Mouse (Mus musculus) embryonic facial prominence, embryonic 14.5 days (tissue): Measurements from ENCODE around the gene Sema4g. TPM values are rescaled to one million over a fixed set of nuclear protein-coding genes. Genes with fewer than 3 reads are reported as not detected.

Experiments used
- ATAC-seq: fragments of 200-750 bp; cut with Nextera tagmentation; 2 replicates; pipeline ENCODE4 v1.8.0; 2017; ENCODE audit warnings: low read depth, moderate number of reproducible peaks, moderate TSS enrichment
- DNase-seq: peaks from one replicate; pipeline ENCODE4 v3.0.0-alpha.2; 2015; ENCODE audit warnings: low spot score
- H3K27ac ChIP-seq: fragments of 300-500 bp; sonication (generic); replicated peaks from 2 replicates; pipeline ENCODE4 v1.5.1; 2014; ENCODE audit warnings: low read depth, mild to moderate bottlenecking, low read length, moderate library complexity
- H3K27me3 ChIP-seq: fragments of 300-500 bp; sonication (generic); replicated peaks from 2 replicates; pipeline ENCODE4 v1.6.1; 2014; ENCODE audit warnings: low read length; ENCODE audit not compliant: control insufficient read depth, insufficient read depth
- H3K36me3 ChIP-seq: fragments of 300-500 bp; sonication (generic); 2 replicates; pipeline ENCODE4 v1.6.1; 2014; ENCODE audit warnings: low read length, mixed read lengths; ENCODE audit not compliant: control insufficient read depth, insufficient read depth
- H3K4me1 ChIP-seq: fragments of 300-500 bp; sonication (generic); 2 replicates; pipeline ENCODE4 v1.6.1; 2014; ENCODE audit warnings: antibody characterized with exemption, low read length; ENCODE audit not compliant: control insufficient read depth, insufficient read depth
- H3K4me2 ChIP-seq: fragments of 300-500 bp; sonication (generic); 2 replicates; pipeline ENCODE4 v1.6.1; 2014; ENCODE audit warnings: low read depth, mild to moderate bottlenecking, low read length, moderate library complexity, mixed read lengths
- H3K4me3 ChIP-seq: fragments of 300-500 bp; sonication (generic); 2 replicates; pipeline ENCODE4 v1.5.1; 2014; ENCODE audit warnings: low read depth, mild to moderate bottlenecking, low read length
- H3K9ac ChIP-seq: fragments of 300-500 bp; sonication (generic); 2 replicates; pipeline ENCODE4 v1.6.1; 2014; ENCODE audit warnings: low read depth, mild to moderate bottlenecking, low read length, moderate library complexity, mixed read lengths
- H3K9me3 ChIP-seq: fragments of 300-500 bp; sonication (generic); 2 replicates; pipeline ENCODE4 v1.6.1; 2016; ENCODE audit warnings: low read length; ENCODE audit not compliant: control insufficient read depth
- WGBS: fragments of 180-500 bp; shearing (Covaris S2); extraction: QIAGEN DNeasy Blood & Tissue Kit; methylation state at CpG from one replicate; pipeline ENCODE4 v1.1.7; 2014; 5-methylcytosine and 5-hydroxymethylcytosine counted together
- polyA plus RNA-seq: library from polyadenylated mRNA; unstranded; fragments of >200 nt; fragmentation: Nextera tagmentation; extraction: Ambion mirVana; gene quantifications from 2 replicates; pipeline ENCODE4 v1.2.1, GENCODE M21; 2014

Gene Sema4g
- polyA plus RNA-seq, 1 experiment from 2014 or later = 2.9 TPM

DNA sequence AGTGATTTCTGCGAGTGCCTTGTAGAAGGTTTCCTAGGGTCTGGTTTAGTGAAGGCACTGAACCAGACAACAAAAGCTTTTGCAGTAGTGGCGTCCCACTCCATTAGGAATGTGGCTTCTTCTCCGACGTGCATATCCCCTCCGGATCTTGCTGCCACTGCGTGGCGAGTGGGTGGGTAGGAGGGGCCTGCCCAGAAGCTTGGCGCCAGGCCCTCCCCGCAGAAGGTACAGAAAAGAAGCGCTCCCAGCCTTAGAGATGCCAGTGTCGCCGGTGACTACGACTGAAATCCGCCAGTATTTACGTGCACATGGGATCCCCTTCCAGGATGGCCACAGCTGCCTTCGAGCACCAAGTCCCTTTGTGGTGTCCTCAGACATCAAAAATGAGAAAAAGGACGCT, 18.1 kb downstream of the Sema4g start:
- DNase-seq (no peak), ATAC-seq (no peak)
- H3K27me3 ChIP-seq = no peaks in the 10 kb centered on the region
- WGBS = 38% methylated on average over 17 of the region's 17 CpGs
- no peaks in the 10 kb centered on the region for H3K9me3 ChIP-seq
- H3K4me1 ChIP-seq = peaks cover 13% of the 10 kb centered on the region
- H3K4me2 ChIP-seq = peak overlapping the region; percentile 95
- H3K36me3 ChIP-seq = peaks cover 55% of the 10 kb centered on the region
- peak overlapping the region; percentile 75 for H3K27ac ChIP-seq
- peak overlapping the region; percentile 90 for H3K4me3 ChIP-seq
- H3K9ac ChIP-seq = peak overlapping the region; percentile 82

DNA sequence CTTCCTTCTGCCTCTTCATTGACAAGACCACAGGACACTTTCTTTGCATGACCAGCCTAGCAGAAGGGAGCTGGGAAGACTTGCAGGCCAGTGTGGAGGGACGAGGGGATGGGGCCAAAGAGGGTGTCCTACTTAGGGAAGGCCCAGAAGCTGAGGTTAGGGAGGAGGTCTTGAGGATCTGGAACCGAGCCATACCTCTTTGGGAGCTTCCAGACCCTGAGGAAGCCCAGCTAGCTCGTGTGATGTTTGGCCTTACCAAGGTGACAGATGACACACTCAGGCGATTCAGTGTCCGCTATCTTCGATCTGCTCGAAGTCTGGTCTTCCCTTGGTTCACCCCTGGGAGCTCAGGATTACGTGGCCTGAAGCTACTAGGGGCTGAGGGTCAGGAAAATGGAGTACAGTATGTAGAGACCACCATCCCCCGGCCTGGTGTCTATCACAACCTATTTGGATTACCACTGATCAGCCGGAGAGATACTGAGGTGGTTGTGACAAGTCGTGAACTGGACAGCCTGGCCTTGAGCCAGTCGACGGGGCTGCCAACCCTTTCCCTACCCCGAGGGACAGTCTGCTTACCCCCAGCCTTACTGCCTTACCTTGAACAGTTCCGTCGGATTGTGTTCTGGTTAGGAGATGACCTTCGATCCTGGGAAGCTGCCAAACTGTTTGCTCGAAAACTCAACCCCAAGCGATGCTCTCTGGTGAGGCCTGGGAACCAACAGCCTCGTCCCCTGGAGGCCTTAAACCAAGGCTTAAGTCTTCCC, 18.7 kb downstream of the Sema4g start:
- ATAC-seq (no peak), DNase-seq (no peak)
- Histone ChIP-seq H3K36me3 (peaks cover 55% of the 10 kb centered on the region), H3K4me3 (peak overlapping the region; percentile 90), H3K4me2 (peak overlapping the region; percentile 95), H3K27me3 (no peaks in the 10 kb centered on the region), H3K9ac (peak overlapping the region; percentile 82), H3K27ac (no peak overlapping the region), H3K9me3 (no peaks in the 10 kb centered on the region), H3K4me1 (peaks cover 13% of the 10 kb centered on the region)
- WGBS = 91% methylated on average over 20 of the region's 20 CpGs

DNA sequence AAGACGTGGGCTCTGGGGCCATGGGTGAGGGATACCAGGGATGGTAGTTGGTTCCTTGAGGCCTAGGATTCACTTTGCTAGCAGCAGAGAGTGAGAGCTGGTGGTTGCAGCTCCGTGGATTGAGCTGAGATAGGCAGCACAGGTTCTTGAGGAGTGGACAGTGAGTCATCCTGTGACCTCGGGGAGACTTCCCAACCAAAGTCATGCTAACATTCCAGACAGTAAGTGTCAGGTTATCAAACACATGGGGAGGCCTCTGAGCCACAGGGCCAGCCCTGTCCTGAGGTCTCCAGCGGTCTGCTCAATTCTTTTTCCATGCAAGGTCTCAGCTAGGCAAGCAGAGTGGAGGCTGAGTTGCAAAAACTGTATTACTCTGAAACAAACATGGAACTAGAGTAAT, 21.7 kb downstream of the Sema4g start:
- Histone ChIP-seq H3K4me1 (peaks cover 25% of the 10 kb centered on the region), H3K27ac (no peak overlapping the region), H3K9ac (no peak overlapping the region), H3K36me3 (peaks cover 34% of the 10 kb centered on the region), H3K9me3 (no peaks in the 10 kb centered on the region), H3K27me3 (no peaks in the 10 kb centered on the region), H3K4me2 (no peak overlapping the region), H3K4me3 (no peak overlapping the region)
- DNase-seq (no peak), ATAC-seq (no peak)
- 87% methylated on average over 4 of the region's 4 CpGs for WGBS

DNA sequence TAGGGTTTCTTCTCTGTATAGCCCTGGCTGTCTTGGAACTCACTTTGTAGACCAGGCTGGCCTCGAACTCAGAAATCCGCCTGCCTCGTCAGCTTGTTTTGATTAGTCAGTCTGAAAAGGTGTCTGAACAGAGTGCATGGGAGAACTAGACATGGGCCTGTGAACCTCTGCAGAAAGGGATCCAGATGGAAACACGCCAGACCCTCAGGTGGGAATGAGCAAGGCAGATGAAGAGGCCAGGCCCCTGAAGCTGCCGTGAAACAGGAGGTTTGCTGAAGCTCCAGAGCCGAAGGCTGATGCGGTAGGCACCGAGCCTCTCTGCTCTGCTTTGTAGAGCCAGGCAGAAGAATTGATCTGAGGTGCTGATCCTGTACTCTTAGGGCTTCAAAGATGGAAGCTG, 23.3 kb downstream of the Sema4g start:
- no peak for ATAC-seq
- no peak for DNase-seq
- H3K36me3 ChIP-seq = peaks cover 34% of the 10 kb centered on the region
- H3K4me3 ChIP-seq = no peak overlapping the region
- 0 out of 2 replicates have a peak overlapping the region, but pooled peaks have one; percentile 99 for H3K27ac ChIP-seq
- peaks cover 22% of the 10 kb centered on the region for H3K4me1 ChIP-seq
- H3K27me3 ChIP-seq = no peaks in the 10 kb centered on the region
- no peak overlapping the region for H3K4me2 ChIP-seq
- 67% methylated on average over 8 of the region's 8 CpGs for WGBS
- H3K9ac ChIP-seq = peak overlapping the region; percentile 38; the same call in 1 of the 2 replicates
- no peaks in the 10 kb centered on the region for H3K9me3 ChIP-seq

DNA sequence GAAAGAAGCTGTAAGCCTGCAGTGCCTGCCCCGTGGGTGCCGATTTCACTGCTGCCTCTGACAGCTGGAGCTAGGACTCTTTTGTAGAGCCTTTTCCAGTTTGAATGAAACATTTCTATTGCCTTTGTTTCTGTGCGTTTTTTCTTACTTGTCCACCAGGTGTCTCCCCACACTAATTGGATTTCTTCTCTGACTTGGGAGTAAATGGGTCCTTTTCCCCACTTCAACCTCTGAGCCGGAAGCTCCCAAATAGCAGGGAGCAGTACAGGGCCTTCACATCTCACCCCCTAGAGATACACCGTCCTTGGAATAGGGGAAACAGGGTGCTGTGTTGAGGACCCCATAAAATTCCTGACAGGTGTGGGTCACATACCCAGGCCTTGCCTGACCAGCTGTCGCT, 23.7 kb downstream of the Sema4g start:
- peaks cover 34% of the 10 kb centered on the region for H3K36me3 ChIP-seq
- peak; percentile 60 for DNase-seq
- no peak for ATAC-seq
- peak overlapping the region; percentile 38; the same call in 1 of the 2 replicates for H3K9ac ChIP-seq
- no peak overlapping the region for H3K4me3 ChIP-seq
- H3K27ac ChIP-seq = peak overlapping the region; percentile 99
- peaks cover 19% of the 10 kb centered on the region for H3K4me1 ChIP-seq
- no peak overlapping the region for H3K4me2 ChIP-seq
- no peaks in the 10 kb centered on the region for H3K27me3 ChIP-seq
- no peaks in the 10 kb centered on the region for H3K9me3 ChIP-seq
- WGBS = 22% methylated on average over 6 of the region's 6 CpGs

DNA sequence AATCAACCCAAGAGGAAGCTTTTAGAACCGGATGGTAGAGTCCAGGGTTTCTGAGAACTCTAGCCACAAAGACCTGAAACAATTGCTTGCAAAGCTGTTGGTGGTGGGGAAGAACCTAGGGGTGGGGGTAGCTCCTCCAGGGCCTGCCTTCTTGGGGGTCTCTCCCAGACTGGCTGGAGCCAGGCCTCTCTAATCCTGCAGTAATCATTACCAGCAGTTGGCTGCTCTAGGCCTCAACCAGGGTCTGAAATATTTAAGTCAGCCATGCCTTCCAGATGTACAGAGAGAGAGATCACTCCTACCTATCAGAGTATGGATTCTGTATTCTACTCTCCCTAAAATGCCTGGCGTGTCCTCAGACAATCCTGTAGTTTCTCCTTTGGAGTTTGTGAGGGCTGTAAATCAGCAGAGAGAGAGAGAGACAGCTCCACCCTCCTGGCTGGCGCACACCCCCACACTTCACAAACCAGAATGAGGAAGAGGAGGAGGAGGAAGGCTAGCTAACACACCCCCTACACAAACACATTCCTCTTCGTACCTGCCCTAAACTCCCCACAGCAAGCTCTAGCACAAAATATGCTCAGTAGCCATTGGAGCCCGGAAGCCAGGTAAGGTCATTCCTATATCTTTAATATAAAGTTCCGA, 24.8 kb downstream of the Sema4g start:
- ATAC-seq (no peak), DNase-seq (peak; percentile 63)
- Histone ChIP-seq H3K27me3 (no peaks in the 10 kb centered on the region), H3K4me2 (peak overlapping the region; percentile 70; the same call in 1 of the 2 replicates), H3K4me1 (peaks cover 19% of the 10 kb centered on the region), H3K27ac (peak overlapping the region; percentile 99), H3K9me3 (no peaks in the 10 kb centered on the region), H3K4me3 (no peak overlapping the region), H3K36me3 (peaks cover 26% of the 10 kb centered on the region), H3K9ac (0 out of 2 replicates have a peak overlapping the region, but pooled peaks have one; percentile 1)
- 37% methylated on average over 6 of the region's 6 CpGs for WGBS

DNA sequence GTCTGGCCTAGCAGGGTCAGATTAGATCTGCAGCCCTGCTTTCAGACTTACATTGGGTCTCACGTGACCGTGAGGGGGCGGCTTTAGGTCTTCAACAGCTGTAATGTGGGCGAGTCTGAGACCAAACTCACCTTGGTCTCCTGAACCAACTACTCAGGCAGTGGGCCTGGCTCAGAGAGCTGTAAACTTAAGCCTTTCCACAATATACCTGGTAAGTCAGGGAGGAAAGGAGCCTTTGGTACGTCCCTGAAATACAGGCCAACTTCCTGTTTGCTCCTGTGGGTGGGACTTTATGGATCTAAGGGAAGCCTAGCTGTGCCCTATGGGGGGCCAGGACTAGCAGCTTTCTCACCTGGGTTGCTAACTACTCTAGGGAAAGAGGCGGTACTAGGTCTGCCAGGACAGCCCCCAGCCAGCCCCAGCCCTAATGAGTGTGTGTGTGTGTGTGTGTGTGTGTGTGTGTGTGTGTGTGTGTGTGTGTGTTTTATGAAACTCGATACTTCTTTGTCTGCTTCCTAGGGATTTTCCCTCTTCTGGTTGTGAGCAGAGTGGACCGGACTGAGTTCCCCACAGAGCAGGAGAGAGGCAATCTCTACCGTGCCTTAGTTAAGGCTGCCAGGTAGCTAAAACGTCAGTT, 25.6 kb downstream of the Sema4g start, which contains the start of gene Lzts2:
Lzts2 (plus strand) TSS at position 80 of the 637 bp plus-strand sequence.
- H3K9ac ChIP-seq = peak within 1 kb of the TSS; percentile 74
- DNase-seq (peak; percentile 77), ATAC-seq (peak; percentile 9; the same call in 1 of the 2 replicates)
- peak within 1 kb of the TSS; percentile 70 for H3K4me2 ChIP-seq
- peaks cover 22% of the 10 kb centered on the region for H3K36me3 ChIP-seq
- H3K27ac ChIP-seq = peak within 1 kb of the TSS; percentile 99
- H3K4me1 ChIP-seq = peaks cover 23% of the 10 kb centered on the region
- H3K4me3 ChIP-seq = peak within 1 kb of the TSS; percentile 63
- WGBS = 12% methylated on average over 10 of the region's 10 CpGs
- no peaks in the 10 kb centered on the region for H3K27me3 ChIP-seq
- no peaks in the 10 kb centered on the region for H3K9me3 ChIP-seq

DNA sequence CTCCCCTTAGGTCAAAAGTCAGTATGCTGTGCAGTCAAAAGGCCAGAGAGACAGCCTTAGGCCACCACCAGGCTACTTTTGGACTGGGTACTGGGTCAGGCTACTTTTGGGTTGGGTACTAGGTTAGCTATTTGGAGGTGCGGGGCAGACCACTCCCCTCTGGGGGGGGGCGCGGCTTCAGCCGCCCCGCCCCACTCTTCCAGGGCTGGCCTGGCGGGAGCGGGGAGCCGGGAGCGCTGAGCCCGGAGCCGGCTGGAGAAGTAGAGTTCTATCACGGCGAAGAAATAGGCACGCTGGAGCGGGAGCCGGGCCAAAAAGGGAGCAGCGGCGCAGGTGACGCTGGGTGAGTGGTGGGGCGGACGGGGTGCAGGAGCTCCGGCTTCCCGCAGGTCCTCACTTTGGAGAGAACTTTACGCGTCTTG, 26.1 kb downstream of the Sema4g start:
- peak; percentile 55 for DNase-seq
- H3K9ac ChIP-seq = peak overlapping the region; percentile 74
- H3K27me3 ChIP-seq = no peaks in the 10 kb centered on the region
- 0% methylated on average over 17 of the region's 25 CpGs for WGBS
- H3K27ac ChIP-seq = peak overlapping the region; percentile 99
- H3K4me2 ChIP-seq = peak overlapping the region; percentile 70
- H3K4me1 ChIP-seq = peaks cover 29% of the 10 kb centered on the region
- no peaks in the 10 kb centered on the region for H3K9me3 ChIP-seq
- peak overlapping the region; percentile 63 for H3K4me3 ChIP-seq
- ATAC-seq = no peak
- H3K36me3 ChIP-seq = peaks cover 17% of the 10 kb centered on the region
